Mouse (Mus musculus) liver, embryonic 14.5 days (tissue): ENCODE results near the gene Fgr.

Source experiments
- CTCF ChIP-seq: IDR thresholded peaks from 2 replicates; pipeline ENCODE4 v1.5.1; 2016; ENCODE audit warnings: antibody characterized with exemption, low read depth, control low read depth
- EP300 ChIP-seq: IDR thresholded peaks from 2 replicates; pipeline ENCODE4 v1.6.1; 2016; ENCODE audit warnings: antibody characterized with exemption, low read depth

DNA sequence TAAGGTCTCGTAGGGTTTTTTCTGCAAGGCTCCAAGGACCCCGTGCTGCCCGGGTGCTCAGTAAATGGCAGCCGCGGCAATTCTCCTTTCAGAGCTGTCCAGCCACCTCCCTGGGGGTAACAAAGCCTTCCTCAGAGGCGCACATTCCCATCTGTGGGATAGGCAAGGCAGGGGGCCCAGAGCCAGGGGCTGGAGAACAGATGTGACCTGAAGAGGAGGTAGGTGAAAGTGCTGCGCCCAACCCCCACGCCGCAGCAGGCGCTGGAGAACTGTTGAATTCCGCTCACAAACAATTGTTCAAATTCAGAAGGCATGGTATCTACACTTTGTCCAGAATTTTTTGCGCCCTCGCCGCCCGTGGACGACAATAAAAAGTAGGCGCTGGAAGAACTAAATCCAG lies 36.7 kb downstream of the Fgr start:
- no peak for TF ChIP-seq EP300
- TF ChIP-seq CTCF = no peak
